8 mouse cellular contexts compared by ENCODE assay signal in genomic region chr2:164960716-164961441, GRCm38 (mm10). TPM values are rescaled to one million over a fixed set of nuclear protein-coding genes. Genes with fewer than 3 reads are reported as not detected.
DNase-seq lines count a peak whose midpoint lies in the region; ATAC-seq and TF ChIP-seq lines count a peak whose summit lies in the region.

Slc12a5 (plus strand) TSS chr2:164960802.

- no peaks in the 10 kb centered on the region for H3K9me3 ChIP-seq in ES-E14 (ENCODE audit: control insufficient read depth, insufficient read depth, low read depth, low read length)
- peaks cover 4% of the 10 kb centered on the region; the same call in 1 of the 2 replicates for H3K9me3 ChIP-seq in heart, embryonic 12.5 days (replicated peaks)
- H3K9me3 ChIP-seq in kidney, embryonic 16.5 days (ENCODE audit: low read length) = no peaks in the 10 kb centered on the region
- 0 out of 2 replicates have a peak, but pooled peaks cover 2% of the 10 kb centered on the region for H3K9me3 ChIP-seq in liver, embryonic 13.5 days (replicated peaks)

- peak within 1 kb of the TSS; percentile 70 for H3K9ac ChIP-seq in ES-E14 (ENCODE audit: insufficient read depth, low read depth, low read length, poor library complexity, severe bottlenecking)
- peak within 1 kb of the TSS; percentile 67 for H3K9ac ChIP-seq in heart, embryonic 12.5 days
- H3K9ac ChIP-seq in kidney, embryonic 16.5 days (replicated peaks; ENCODE audit: low read length) = peak within 1 kb of the TSS; percentile 67
- H3K9ac ChIP-seq in liver, embryonic 13.5 days = peak within 1 kb of the TSS; percentile 55

- H3K27me3 ChIP-seq in heart, embryonic 12.5 days (replicated peaks) = peaks cover 61% of the 10 kb centered on the region
- H3K27me3 ChIP-seq in kidney, embryonic 16.5 days (ENCODE audit: insufficient read depth, low read length) = peaks cover under 1% of the 10 kb centered on the region; the same call in 1 of the 2 replicates
- peaks cover 59% of the 10 kb centered on the region for H3K27me3 ChIP-seq in liver, embryonic 13.5 days

- H3K4me2 ChIP-seq in heart, embryonic 12.5 days = peak within 1 kb of the TSS; percentile 88
- H3K4me2 ChIP-seq in kidney, embryonic 16.5 days (replicated peaks; ENCODE audit: low read depth, low read length) = peak within 1 kb of the TSS; percentile 73
- H3K4me2 ChIP-seq in liver, embryonic 13.5 days = peak within 1 kb of the TSS; percentile 68

- in situ Hi-C loops in ES-E14 (cut with MboI; ENCODE audit: low sequenced_read_pairs in 2 of 2, unreplicated experiment in 2 of 2) = no loop called here

- no peak within 1 kb of the TSS for H3K27ac ChIP-seq in ES-E14 (ENCODE audit: insufficient read depth, low read depth, low read length, poor library complexity, severe bottlenecking)
- H3K27ac ChIP-seq in heart, embryonic 12.5 days (ENCODE audit: poor library complexity, severe bottlenecking) = no peak within 1 kb of the TSS
- no peak within 1 kb of the TSS for H3K27ac ChIP-seq in kidney, embryonic 16.5 days (ENCODE audit: low read length)
- H3K27ac ChIP-seq in liver, embryonic 13.5 days = no peak within 1 kb of the TSS

- peak; percentile 83 for ATAC-seq in heart, embryonic 12.5 days (ENCODE audit: insufficient number of reproducible peaks, low FRiP score)
- peak; percentile 76 for ATAC-seq in kidney, embryonic 16.5 days (ENCODE audit: low FRiP score, low TSS enrichment)
- ATAC-seq in liver, embryonic 13.5 days (ENCODE audit: low read depth) = peak; percentile 72

- DNase-seq in A20 (ENCODE audit: low read depth, low spot score) (peak; percentile 86), ES-E14 (ENCODE audit: low read depth, low spot score) (no peak)
- DNase-seq in cerebellum, postnatal 10 days = peak; percentile 83 to 85
- DNase-seq in liver, embryonic 13.5 days = no peak
- peak; percentile 43 for DNase-seq in naive thymus-derived CD4-positive, alpha-beta T cell, adult 2 months (ENCODE audit: low read depth)
- no peak for DNase-seq in T-cell, adult 2 months (ENCODE audit: low spot score)

- WGBS in heart, embryonic 12.5 days = 1% methylated on average over 48 of the region's 54 CpGs
- WGBS in kidney, embryonic 16.5 days = under 1% methylated on average over 35 of the region's 54 CpGs
- WGBS in liver, embryonic 13.5 days (ENCODE audit: insufficient replicate concordance) = 2% methylated on average over 23 of the region's 54 CpGs

- no peaks in the 10 kb centered on the region for H3K36me3 ChIP-seq in ES-E14 (ENCODE audit: control insufficient read depth, insufficient read depth, low read length, poor library complexity, severe bottlenecking)
- no peaks in the 10 kb centered on the region for H3K36me3 ChIP-seq in heart, embryonic 12.5 days
- no peaks in the 10 kb centered on the region for H3K36me3 ChIP-seq in kidney, embryonic 16.5 days (ENCODE audit: insufficient read depth, low read length)
- H3K36me3 ChIP-seq in liver, embryonic 13.5 days = no peaks in the 10 kb centered on the region

- peak within 1 kb of the TSS; percentile 72 to 74 for H3K4me3 ChIP-seq in ES-E14 (ENCODE audit: insufficient read depth in 1 of 2, low read depth in 1 of 2, low read length in 2 of 2, poor library complexity in 1 of 2, severe bottlenecking in 1 of 2)
- peak within 1 kb of the TSS; percentile 73 for H3K4me3 ChIP-seq in heart, embryonic 12.5 days
- H3K4me3 ChIP-seq in kidney, embryonic 16.5 days (ENCODE audit: low read length) = peak within 1 kb of the TSS; percentile 62
- H3K4me3 ChIP-seq in liver, embryonic 13.5 days (replicated peaks) = peak within 1 kb of the TSS; percentile 57

- peaks cover 0 to 17% of the 10 kb centered on the region in 2 experiments; a peak in 1 of 4 replicates for H3K4me1 ChIP-seq in ES-E14 (ENCODE audit: control insufficient read depth in 2 of 2, insufficient read depth in 2 of 2, low read length in 2 of 2, poor library complexity in 1 of 2)
- H3K4me1 ChIP-seq in heart, embryonic 12.5 days (replicated peaks) = peaks cover 11% of the 10 kb centered on the region
- H3K4me1 ChIP-seq in kidney, embryonic 16.5 days (ENCODE audit: insufficient read depth, low read length) = peaks cover 14% of the 10 kb centered on the region
- H3K4me1 ChIP-seq in liver, embryonic 13.5 days (replicated peaks) = peaks cover 13% of the 10 kb centered on the region

TF ChIP-seq in ES-E14, 5 proteins besides CTCF, POLR2A, EP300 and RAD21:
- TF ChIP-seq HCFC1 (IDR thresholded peaks at IDR 0.05; ENCODE audit: borderline replicate concordance, insufficient read depth, low read length) (no peak), CHD2 (IDR thresholded peaks at IDR 0.05; ENCODE audit: low read depth, low read length) (no peak), ZNF384 (IDR thresholded peaks at IDR 0.05; ENCODE audit: low read depth, low read length) (no peak), ZC3H11A (IDR thresholded peaks at IDR 0.05; ENCODE audit: borderline replicate concordance, low read depth, low read length) (no peak), MAFK (IDR thresholded peaks at IDR 0.05; ENCODE audit: insufficient read depth, low read depth, low read length) (no peak)

RNA-seq across cellular contexts. Expression of gene Slc12a5, which starts in this region (rescaled TPM):
- total RNA-seq in ES-E14 (2012; rRNA removed) = 1.7 and 2.0 TPM in 2 replicates
- polyA plus RNA-seq in heart, embryonic 12.5 days (2016; fragmentation: Nextera tagmentation; extraction: Ambion mirVana) = 0.82 and 1.3 TPM in 2 replicates
- polyA plus RNA-seq in kidney, embryonic 16.5 days (2015; fragmentation: Nextera tagmentation; extraction: Ambion mirVana) = 0.85 and 0.94 TPM in 2 replicates
- polyA plus RNA-seq in liver, embryonic 13.5 days (2015; fragmentation: Nextera tagmentation; extraction: Ambion mirVana) = 0.17 and 0.18 TPM in 2 replicates

Comparison
In these comparisons a context has a peak if more than half of its experiments do, and no peak if none do; other contexts are left out.
1. Peak in ATAC-seq, H3K4me3 ChIP-seq, H3K9ac ChIP-seq and H3K4me2 ChIP-seq in kidney, embryonic 16.5 days; RNA of the gene not detected or under 1 TPM.
2. Peak in ATAC-seq, H3K4me3 ChIP-seq, H3K9ac ChIP-seq and H3K4me2 ChIP-seq in liver, embryonic 13.5 days; RNA of the gene not detected or under 1 TPM.
3. DNase-seq: peak in A20 (single experiment), cerebellum, postnatal 10 days (2 of 2) and naive thymus-derived CD4-positive, alpha-beta T cell, adult 2 months (single experiment); none in ES-E14 (single experiment), liver, embryonic 13.5 days (single experiment) and T-cell, adult 2 months (single experiment).
4. Peak in every context shown above with its lines, with median percentiles within 50 percentile points of each other: H3K4me3 ChIP-seq, H3K9ac ChIP-seq, ATAC-seq and H3K4me2 ChIP-seq.